Mouse (Mus musculus) heart, embryonic 12.5 days (tissue): ENCODE measurements around the gene Olfr535. TPM values are rescaled to one million over a fixed set of nuclear protein-coding genes. Genes with fewer than 3 reads are reported as not detected.
"Not testable (repeated sequence)": the region's sequence is repeated elsewhere in the genome, so short reads cannot be mapped to it uniquely, and the experiment has no call there.

Source experiments
- ATAC-seq: fragments of 200-750 bp; cut with Nextera tagmentation; 2 replicates; pipeline ENCODE4 v1.8.0; 2017; ENCODE audit warnings: moderate TSS enrichment, moderate library complexity; ENCODE audit not compliant: insufficient number of reproducible peaks, low FRiP score
- H3K27ac ChIP-seq: fragments of 300-500 bp; sonication (generic); 2 replicates; pipeline ENCODE4 v1.5.1; 2016; ENCODE audit warnings: mild to moderate bottlenecking, moderate library complexity; ENCODE audit not compliant: poor library complexity, severe bottlenecking
- H3K27me3 ChIP-seq: fragments of 300-500 bp; sonication (generic); replicated peaks from 2 replicates; pipeline ENCODE4 v1.6.1; 2016; ENCODE audit warnings: mild to moderate bottlenecking, moderate library complexity
- H3K36me3 ChIP-seq: fragments of 300-500 bp; sonication (generic); 2 replicates; pipeline ENCODE4 v1.6.1; 2016; ENCODE audit warnings: mild to moderate bottlenecking, moderate library complexity
- H3K4me1 ChIP-seq: fragments of 300-500 bp; sonication (generic); replicated peaks from 2 replicates; pipeline ENCODE4 v1.6.1; 2016; ENCODE audit warnings: mild to moderate bottlenecking
- H3K4me2 ChIP-seq: fragments of 300-500 bp; sonication (generic); 2 replicates; pipeline ENCODE4 v1.6.1; 2016; ENCODE audit warnings: mild to moderate bottlenecking, moderate library complexity
- H3K4me3 ChIP-seq: fragments of 300-500 bp; sonication (generic); 2 replicates; pipeline ENCODE4 v1.5.1; 2016; ENCODE audit warnings: mild to moderate bottlenecking
- H3K9ac ChIP-seq: fragments of 300-500 bp; sonication (generic); 2 replicates; pipeline ENCODE4 v1.6.1; 2016; ENCODE audit warnings: mild to moderate bottlenecking, moderate library complexity
- H3K9me3 ChIP-seq: fragments of 300-500 bp; sonication (generic); replicated peaks from 2 replicates; pipeline ENCODE4 v1.6.1; 2016; ENCODE audit warnings: mild to moderate bottlenecking, moderate library complexity
- WGBS: fragments of 180-500 bp; shearing (Covaris S2); methylation state at CpG from one replicate; pipeline ENCODE4 v1.1.7; 2016; 5-methylcytosine and 5-hydroxymethylcytosine counted together
- polyA plus RNA-seq: library from polyadenylated mRNA; unstranded; fragments of >200 nt; fragmentation: Nextera tagmentation; extraction: Ambion mirVana; gene quantifications from 2 replicates; pipeline ENCODE4 v1.2.1, GENCODE M21; 2016

Olfr535 gene
- not detected in 2 replicates for polyA plus RNA-seq

GRCm38 (mm10) chr7:140483916-140484315, at the start of gene Olfr535:
Olfr535 (plus strand) TSS chr7:140484216.
- no peaks in the 10 kb centered on the region for H3K27me3 ChIP-seq
- no peak within 1 kb of the TSS for H3K4me2 ChIP-seq
- ATAC-seq = no peak
- WGBS = 68% methylated on average over 1 of the region's 1 CpGs
- no peaks in the 10 kb centered on the region for H3K36me3 ChIP-seq
- H3K4me1 ChIP-seq = no peaks in the 10 kb centered on the region
- no peak within 1 kb of the TSS for H3K27ac ChIP-seq
- H3K9me3 ChIP-seq = no peaks in the 10 kb centered on the region; the same call in 1 of the 2 replicates
- H3K4me3 ChIP-seq = no peak within 1 kb of the TSS
- H3K9ac ChIP-seq = no peak within 1 kb of the TSS

GRCm38 (mm10) chr7:140443141-140443540, 40.9 kb upstream of the Olfr535 start:
- 61% methylated on average over 1 of the region's 1 CpGs for WGBS
- ATAC-seq = no peak
- no peaks in the 10 kb centered on the region for H3K27me3 ChIP-seq

DNA sequence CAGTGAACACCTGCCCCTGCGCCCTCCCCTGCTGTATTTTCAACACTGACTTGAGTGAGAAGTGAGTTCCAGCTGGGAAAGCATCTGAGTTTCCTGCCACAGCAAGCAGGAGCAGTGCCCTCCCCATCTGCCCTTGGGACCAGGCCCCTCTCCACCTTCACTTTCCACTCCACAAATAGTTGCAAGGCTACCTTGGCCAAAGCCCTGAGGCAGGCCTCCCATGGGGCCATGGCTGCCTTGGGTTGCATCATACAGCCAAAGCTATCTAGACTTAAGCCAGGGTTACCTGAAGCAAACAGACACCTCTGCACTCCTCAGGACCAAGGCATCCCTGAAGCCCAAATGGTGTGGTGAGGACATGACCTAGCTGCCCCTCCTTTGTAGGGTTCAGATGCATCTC, 20.9 kb upstream of the Olfr535 start, which contains the start of gene Olfr533:
TSS of gene Olfr533 (plus strand) at position 301 of the 400 bp plus-strand sequence.
- not testable (repeated sequence) for H3K27ac ChIP-seq, H3K4me3 ChIP-seq, ATAC-seq, H3K27me3 ChIP-seq, H3K4me2 ChIP-seq, H3K36me3 ChIP-seq, H3K9ac ChIP-seq, H3K4me1 ChIP-seq
- H3K9me3 ChIP-seq = peaks cover 12% of the 10 kb centered on the region; the same call in 1 of the 2 replicates
- WGBS = 80% methylated on average over 1 of the region's 1 CpGs

More at GRCm38 (mm10) chr7:140443141-140443540, 40.9 kb upstream of the Olfr535 start:
- Histone ChIP-seq H3K4me2 (no peak overlapping the region), H3K27ac (no peak overlapping the region), H3K9me3 (peaks cover 3% of the 10 kb centered on the region; the same call in 1 of the 2 replicates), H3K4me1 (no peaks in the 10 kb centered on the region), H3K9ac (no peak overlapping the region), H3K36me3 (no peaks in the 10 kb centered on the region), H3K4me3 (no peak overlapping the region)

DNA sequence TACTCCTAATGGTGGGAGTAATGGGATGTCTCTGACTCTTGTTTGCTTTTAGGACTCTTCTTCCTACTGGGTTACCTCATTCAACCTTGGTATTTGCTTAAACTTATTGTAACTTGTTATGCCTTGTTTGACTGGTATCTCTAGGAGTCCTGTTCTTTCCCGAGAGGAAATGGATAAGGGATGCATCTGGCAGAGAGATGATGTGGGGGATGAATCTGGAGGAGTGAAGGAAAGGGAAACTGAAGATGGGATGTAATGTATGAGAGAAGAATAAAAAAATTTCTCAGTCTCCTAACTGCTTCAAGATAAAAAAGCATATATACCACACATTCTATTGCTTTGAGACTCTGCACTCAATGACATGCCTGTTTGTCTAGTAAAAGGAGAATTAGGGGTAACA, 6.1 kb upstream of the Olfr535 start:
- Histone ChIP-seq H3K27ac (no peak overlapping the region), H3K4me1 (no peaks in the 10 kb centered on the region), H3K36me3 (no peaks in the 10 kb centered on the region), H3K4me3 (no peak overlapping the region), H3K27me3 (no peaks in the 10 kb centered on the region), H3K9me3 (peaks cover 16% of the 10 kb centered on the region), H3K9ac (no peak overlapping the region), H3K4me2 (no peak overlapping the region)
- no peak for ATAC-seq
- 50% methylated on average over 1 of the region's 1 CpGs for WGBS

DNA sequence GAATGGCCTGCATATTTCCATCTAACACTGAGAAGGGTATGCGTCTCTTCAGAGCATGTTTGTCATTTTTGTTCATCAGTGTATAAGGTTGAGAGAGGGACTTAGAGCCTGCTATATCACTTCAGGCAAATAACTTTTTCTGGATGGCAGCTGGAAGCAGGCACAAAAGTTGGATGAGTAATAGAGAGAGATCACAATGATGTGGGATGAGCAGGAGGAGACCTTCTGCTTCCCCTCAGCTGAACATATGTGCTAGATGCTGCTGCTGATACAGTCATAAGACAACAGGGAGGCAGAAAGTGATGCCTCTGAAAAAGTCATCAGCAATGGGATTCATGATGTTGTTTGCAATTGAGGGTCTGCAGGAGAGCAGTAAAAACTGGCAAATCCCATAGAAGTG, 5.3 kb upstream of the Olfr535 start:
- Histone ChIP-seq H3K36me3 (no peaks in the 10 kb centered on the region), H3K27ac (no peak overlapping the region), H3K9ac (no peak overlapping the region), H3K4me3 (no peak overlapping the region), H3K9me3 (peaks cover 16% of the 10 kb centered on the region), H3K27me3 (no peaks in the 10 kb centered on the region), H3K4me2 (no peak overlapping the region), H3K4me1 (no peaks in the 10 kb centered on the region)
- ATAC-seq = no peak
- WGBS = 78% methylated on average over 1 of the region's 1 CpGs

- no peak overlapping the region for H3K4me2 ChIP-seq
- no peak for ATAC-seq
- H3K27ac ChIP-seq = no peak overlapping the region
- H3K9ac ChIP-seq = no peak overlapping the region
- H3K4me3 ChIP-seq = no peak overlapping the region
- H3K4me1 ChIP-seq = no peaks in the 10 kb centered on the region
- H3K9me3 ChIP-seq = no peaks in the 10 kb centered on the region
- WGBS = 71% methylated on average over 1 of the region's 1 CpGs
- H3K36me3 ChIP-seq = no peaks in the 10 kb centered on the region
- H3K27me3 ChIP-seq = no peaks in the 10 kb centered on the region
Observed at GRCm38 (mm10) chr7:140488981-140489380, 5.0 kb downstream of the Olfr535 start.

GRCm38 (mm10) chr7:140494231-140494630, 10.2 kb downstream of the Olfr535 start:
- Histone ChIP-seq H3K9me3 (no peaks in the 10 kb centered on the region), H3K27ac (no peak overlapping the region), H3K4me1 (no peaks in the 10 kb centered on the region), H3K36me3 (no peaks in the 10 kb centered on the region), H3K4me2 (no peak overlapping the region), H3K9ac (no peak overlapping the region), H3K4me3 (no peak overlapping the region), H3K27me3 (no peaks in the 10 kb centered on the region)
- no peak for ATAC-seq
- WGBS = 50% methylated on average over 2 of the region's 2 CpGs

- no peak overlapping the region for H3K4me3 ChIP-seq
- H3K9ac ChIP-seq = no peak overlapping the region
- no peak overlapping the region for H3K4me2 ChIP-seq
- no peaks in the 10 kb centered on the region for H3K4me1 ChIP-seq
- H3K36me3 ChIP-seq = no peaks in the 10 kb centered on the region
- H3K27me3 ChIP-seq = no peaks in the 10 kb centered on the region
- H3K9me3 ChIP-seq = no peaks in the 10 kb centered on the region
- no peak for ATAC-seq
- H3K27ac ChIP-seq = no peak overlapping the region
Observed at GRCm38 (mm10) chr7:140494702-140495101, 10.7 kb downstream of the Olfr535 start.

DNA sequence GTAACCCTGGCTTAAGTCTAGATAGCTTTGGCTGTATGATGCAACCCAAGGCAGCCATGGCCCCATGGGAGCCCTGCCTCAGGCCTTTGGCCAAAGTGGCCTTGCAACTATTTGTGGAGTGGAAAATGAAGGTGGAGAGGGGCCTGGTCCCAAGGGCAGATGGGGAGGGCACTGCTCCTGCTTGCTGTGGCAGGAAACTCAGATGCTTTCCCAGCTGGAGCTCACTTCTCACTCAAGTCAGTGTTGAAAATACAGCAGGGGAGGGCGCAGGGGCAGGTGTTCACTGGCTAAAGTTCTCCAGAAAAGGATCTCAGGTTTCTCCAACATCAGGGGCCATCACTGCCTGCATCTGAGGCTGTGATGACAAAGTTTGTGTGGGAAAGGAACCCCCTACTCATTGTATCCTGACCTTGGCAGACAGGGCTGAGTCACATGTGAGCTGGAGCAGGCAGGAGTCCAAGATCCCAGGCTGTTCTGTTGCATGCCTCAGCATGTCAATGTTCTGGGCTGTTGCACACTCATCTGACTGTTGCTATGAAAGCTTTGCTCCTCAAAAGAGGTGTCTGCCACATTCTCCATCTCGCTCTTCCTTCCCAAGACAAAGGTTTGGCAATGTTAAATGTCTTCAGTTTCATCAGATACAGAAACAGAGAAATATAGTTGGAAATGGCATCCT, 23.5 kb downstream of the Olfr535 start, which contains the start of gene Olfr536:
TSS of gene Olfr536 (minus strand) at position 51 of the 676 bp plus-strand sequence.
- not testable (repeated sequence) for ATAC-seq, H3K9ac ChIP-seq, H3K27me3 ChIP-seq, H3K27ac ChIP-seq, H3K4me2 ChIP-seq, H3K36me3 ChIP-seq, H3K4me1 ChIP-seq, H3K4me3 ChIP-seq, H3K9me3 ChIP-seq
- 53% methylated on average over 2 of the region's 2 CpGs for WGBS

GRCm38 (mm10) chr7:140539746-140540145, 55.7 kb downstream of the Olfr535 start:
- Histone ChIP-seq H3K4me3 (no peak overlapping the region), H3K36me3 (no peaks in the 10 kb centered on the region), H3K27me3 (no peaks in the 10 kb centered on the region), H3K9ac (no peak overlapping the region), H3K4me1 (no peaks in the 10 kb centered on the region), H3K27ac (no peak overlapping the region), H3K4me2 (no peak overlapping the region), H3K9me3 (no peaks in the 10 kb centered on the region)
- no peak for ATAC-seq
- WGBS = 59% methylated on average over 2 of the region's 2 CpGs
